Mouse (Mus musculus): ENCODE measurements around the gene Trappc13. TPM values are rescaled to one million over a fixed set of nuclear protein-coding genes. Genes with fewer than 3 reads are reported as not detected.

The Trappc13 gene
- total RNA-seq, 2 experiments from 2014 or later, result 51.6 to 52.1 TPM

- no peak for DNase-seq (ENCODE audit: low spot score in 2 of 2)
These were observed 56.0 kb downstream of the Trappc13 start for GRCm38 (mm10) chr13:104122078-104122840.

- peak in 1 of 2 experiments; percentile 61 for DNase-seq (ENCODE audit: low spot score in 2 of 2)
These were observed 63.4 kb downstream of the Trappc13 start for GRCm38 (mm10) chr13:104114827-104115226.

DNA sequence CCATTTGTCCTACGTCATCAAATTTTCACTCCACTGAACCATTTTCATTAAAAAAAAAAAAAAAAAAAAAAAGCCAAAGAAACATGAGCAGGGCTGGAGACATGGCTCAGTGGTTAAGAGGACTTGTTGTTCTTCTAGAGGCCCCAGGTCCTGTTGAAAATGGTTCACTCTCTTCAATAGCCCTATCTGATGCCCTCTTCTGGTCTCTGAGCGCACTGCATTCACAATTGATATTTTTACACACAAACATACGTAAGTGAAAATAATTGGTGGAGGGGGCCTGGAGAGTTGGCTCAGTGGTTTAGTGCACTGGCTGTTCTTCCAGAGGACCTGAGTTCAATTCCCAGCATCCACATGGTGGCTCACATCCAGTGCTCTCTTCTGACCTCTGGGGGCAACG, 64.5 kb downstream of the Trappc13 start:
- no peak for DNase-seq (ENCODE audit: low spot score in 2 of 2)

GRCm38 (mm10) chr13:104112266-104112900, 65.9 kb downstream of the Trappc13 start:
- DNase-seq (ENCODE audit: low spot score in 2 of 2), result peak in 1 of 2 experiments; percentile 29

DNA sequence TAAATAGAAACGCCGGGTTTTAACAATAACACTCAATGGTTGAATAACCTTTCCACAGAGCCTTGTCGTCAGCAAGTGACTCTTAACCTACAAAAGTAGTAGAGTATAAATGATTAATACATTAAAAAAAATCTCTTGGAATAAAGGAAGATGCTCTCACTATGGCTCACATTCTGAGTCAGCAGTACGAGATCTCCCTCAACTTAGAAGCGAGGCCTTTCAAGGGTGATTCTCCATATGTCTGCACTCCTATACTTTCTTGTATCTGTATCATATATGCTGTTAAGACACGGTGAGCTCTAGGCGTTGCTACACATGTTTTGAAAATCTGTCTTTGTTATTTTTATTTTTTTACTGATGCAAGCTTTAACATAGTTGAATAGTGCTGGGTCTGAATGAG, 67.7 kb downstream of the Trappc13 start:
- no peak for DNase-seq (ENCODE audit: low spot score in 2 of 2)

- peak; percentile 28 to 71 for DNase-seq (ENCODE audit: low spot score in 2 of 2)
These were observed 68.3 kb downstream of the Trappc13 start for GRCm38 (mm10) chr13:104109816-104110521.

DNA sequence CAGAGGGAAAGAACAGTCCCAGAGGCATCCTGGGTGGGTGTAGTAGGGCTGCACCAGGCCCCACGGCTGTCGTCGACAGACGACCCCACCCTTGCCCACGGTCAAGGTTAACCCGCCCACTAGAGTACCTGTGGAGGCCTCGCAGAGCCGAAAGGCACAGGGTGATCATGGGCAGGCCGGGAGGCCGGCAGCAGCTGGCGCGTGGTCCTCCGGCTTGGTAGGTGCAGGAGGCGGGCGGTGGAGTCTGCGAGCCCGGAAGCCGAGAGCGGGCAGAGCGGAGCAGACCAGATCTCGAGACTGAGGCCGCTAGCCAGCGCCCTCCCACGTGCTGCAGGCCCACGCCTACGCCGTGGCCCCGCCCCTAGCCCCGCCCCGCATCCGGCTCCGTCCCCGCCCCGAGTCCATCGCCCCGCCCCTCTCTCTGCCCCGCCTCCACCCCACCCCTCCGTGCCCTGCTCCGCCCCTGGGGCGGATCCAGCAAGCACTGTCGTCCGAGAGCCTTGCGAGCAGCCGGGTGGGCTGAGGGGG, 68.9 kb downstream of the Trappc13 start, which contains the start of the genes Nln and Sgtb:
TSS of gene Nln (minus strand) at position 327 of the 528 bp plus-strand sequence.
TSS of gene Sgtb (plus strand) at position 454 of the 528 bp plus-strand sequence.
- peak; percentile 69 to 79 for DNase-seq (ENCODE audit: low spot score in 2 of 2)

DNA sequence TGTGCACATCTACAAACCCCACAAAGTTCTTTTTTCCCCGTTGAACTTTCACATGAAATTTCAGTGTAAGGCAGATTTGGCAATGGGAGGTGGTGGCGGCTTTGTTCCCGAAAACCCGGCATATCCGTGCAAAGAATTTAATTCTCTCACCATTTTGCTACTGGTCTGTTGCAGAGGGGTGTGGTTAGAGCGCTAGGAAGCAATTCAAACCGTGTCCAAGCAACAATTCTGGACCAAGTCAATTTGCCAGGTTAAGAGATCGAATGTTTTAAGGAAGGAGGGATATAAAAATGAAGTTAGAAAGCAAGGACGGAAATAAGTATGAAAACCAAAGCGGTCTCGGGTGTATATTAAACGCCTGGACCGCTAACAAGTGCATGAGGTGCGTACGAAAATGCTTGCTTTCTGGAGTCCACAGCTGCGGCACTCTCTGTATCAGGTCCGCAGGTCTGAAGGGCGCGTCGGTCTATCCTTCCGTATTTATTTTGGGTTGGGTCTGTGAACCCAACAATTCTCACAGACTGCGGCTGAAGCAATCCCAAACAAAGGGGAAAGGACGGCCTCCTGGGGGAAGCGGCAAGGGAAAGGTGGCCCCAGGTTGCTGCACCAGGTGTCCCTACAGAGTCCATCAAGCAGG, 69.5 kb downstream of the Trappc13 start:
- DNase-seq (ENCODE audit: low spot score in 2 of 2), result peak; percentile 16 to 21

GRCm38 (mm10) chr13:104101606-104102235, 76.5 kb downstream of the Trappc13 start:
- no peak for DNase-seq (ENCODE audit: low spot score in 2 of 2)

DNA sequence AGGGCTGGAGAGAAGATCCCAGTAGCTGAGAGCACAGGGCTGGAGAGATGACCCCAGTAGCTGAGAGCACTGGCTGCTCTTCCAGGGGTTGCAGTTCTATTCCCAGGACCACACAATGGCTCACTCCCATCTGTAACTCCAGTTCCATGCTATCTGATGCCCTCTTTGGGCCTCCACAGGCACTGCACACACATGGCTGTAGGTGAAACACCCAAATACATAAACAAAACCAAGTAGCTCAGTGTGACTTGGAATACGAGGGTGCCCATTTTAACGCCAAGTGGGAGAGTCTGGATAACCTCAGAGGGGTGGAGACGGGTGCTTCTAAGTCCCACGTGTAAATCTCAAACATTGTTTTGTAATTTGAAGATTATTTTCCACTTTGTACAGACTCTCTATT, 77.9 kb downstream of the Trappc13 start:
- no peak for DNase-seq (ENCODE audit: low spot score in 2 of 2)

GRCm38 (mm10) chr13:104097190-104097589, 81.1 kb downstream of the Trappc13 start:
- no peak for DNase-seq (ENCODE audit: low spot score in 2 of 2)

- no peak for DNase-seq (ENCODE audit: low spot score in 2 of 2)
These were observed 82.3 kb downstream of the Trappc13 start for GRCm38 (mm10) chr13:104095955-104096354.

GRCm38 (mm10) chr13:104094531-104095385, 83.5 kb downstream of the Trappc13 start:
- DNase-seq (ENCODE audit: low spot score in 2 of 2), result no peak

Other genes starting within 250 kb of the Trappc13 start
- 10 to 100 TPM; 17.4 to 21.1 TPM for gene Nln, start 68.9 kb downstream of the Trappc13 start, total RNA-seq (2021)
- 10 to 100 TPM; 79.8 to 80.1 TPM for gene Sgtb, start 68.7 kb downstream of the Trappc13 start, total RNA-seq (2021)
- gene Trim23, start 328 bp upstream of the Trappc13 start, total RNA-seq (2021), result 10 to 100 TPM; 57.8 to 58.9 TPM
- under 1 TPM; 0.25 to 0.79 TPM for gene Cenpk, start 50.1 kb upstream of the Trappc13 start, total RNA-seq (2021)
- 10 to 100 TPM; 12.2 to 15.7 TPM for gene Ppwd1, start 50.4 kb upstream of the Trappc13 start, total RNA-seq (2021)
- gene Adamts6, start 109.4 kb upstream of the Trappc13 start, total RNA-seq (2021), result 1 to 10 TPM; 3.7 to 3.9 TPM